Mouse (Mus musculus) urinary bladder, postnatal 25 days (tissue): ENCODE measurements at regions not wholly inside any gene's neighbourhood (a gene's known extent, or its start where the extent isn't known, plus 50 kb on each side); places are given as distances from the start of the nearest gene placed in this dataset.

Experiments
- DNase-seq: peaks from one replicate; pipeline ENCODE4 v3.0.0; 2022; ENCODE audit warnings: low spot score

DNA sequence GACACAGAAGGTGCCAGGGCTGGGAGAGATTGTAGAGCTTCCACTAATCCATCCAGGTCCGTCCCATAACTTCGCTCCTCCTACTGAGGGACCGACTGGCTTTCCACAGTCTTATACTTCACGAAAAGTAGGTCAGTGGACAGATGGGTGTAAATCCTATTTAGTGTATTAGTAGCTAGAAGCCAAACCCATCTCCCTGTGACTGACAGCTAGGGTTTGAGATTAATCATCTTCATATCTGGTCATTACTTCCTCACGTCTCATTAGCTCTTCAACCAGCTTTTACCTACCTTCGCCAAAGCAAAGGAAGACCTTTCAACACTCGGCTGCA, 60.4 kb upstream of the Scaf11 start:
- DNase-seq, result no peak

GRCm38 (mm10) chr15:96520412-96521124, 59.9 kb upstream of the Scaf11 start:
- DNase-seq, result peak; percentile 61

DNA sequence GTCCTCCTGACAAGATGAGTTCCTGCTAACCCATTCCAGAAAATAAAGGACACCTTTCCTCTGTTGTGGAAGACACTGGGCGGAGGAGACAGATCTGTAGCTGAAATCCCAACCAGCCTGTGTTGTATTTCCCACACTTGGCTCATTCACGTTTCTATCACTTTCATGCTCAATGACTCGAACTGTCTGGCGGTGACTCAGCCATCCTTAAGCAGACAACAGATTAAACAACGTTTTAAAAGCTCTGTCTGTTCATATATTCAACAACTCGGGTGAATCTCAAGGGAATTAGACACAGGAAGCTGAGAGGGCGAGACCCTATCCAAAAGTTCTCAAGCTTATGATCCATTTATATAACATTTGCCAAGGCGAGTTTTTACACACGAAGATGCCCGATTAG, 57.5 kb upstream of the Scaf11 start:
- no peak for DNase-seq

- DNase-seq, result no peak
These were observed 55.0 kb upstream of the Scaf11 start for GRCm38 (mm10) chr15:96515620-96516019.

DNA sequence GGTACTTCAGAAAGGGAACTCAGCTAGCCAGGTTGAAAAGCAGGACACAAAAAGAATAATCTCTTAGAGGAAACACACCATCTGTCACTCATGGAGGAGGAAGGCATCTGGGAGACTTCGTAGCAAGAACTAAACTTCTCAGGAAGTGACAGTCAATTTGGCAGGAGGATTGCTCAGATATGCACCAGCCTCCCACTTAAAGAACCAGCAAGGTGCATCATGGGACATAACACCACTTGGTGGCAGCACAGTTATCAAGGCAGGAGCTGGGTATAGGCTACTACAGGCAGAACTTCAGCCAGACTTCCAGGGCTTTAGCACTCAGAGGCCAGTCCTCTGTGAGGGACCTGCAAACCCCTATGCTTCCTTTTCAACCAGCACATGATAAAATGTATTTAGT, 52.0 kb upstream of the Scaf11 start:
- DNase-seq, result no peak
